Mouse (Mus musculus) embryonic facial prominence, embryonic 14.5 days (tissue): ENCODE results near the gene Rab7b. TPM values are rescaled to one million over a fixed set of nuclear protein-coding genes. Genes with fewer than 3 reads are reported as not detected.

Source experiments
- ATAC-seq: fragments of 200-750 bp; cut with Nextera tagmentation; 2 replicates; pipeline ENCODE4 v1.8.0; 2017; ENCODE audit warnings: low read depth, moderate number of reproducible peaks, moderate TSS enrichment
- DNase-seq: peaks from one replicate; pipeline ENCODE4 v3.0.0-alpha.2; 2015; ENCODE audit warnings: low spot score
- H3K27ac ChIP-seq: fragments of 300-500 bp; sonication (generic); replicated peaks from 2 replicates; pipeline ENCODE4 v1.5.1; 2014; ENCODE audit warnings: low read depth, mild to moderate bottlenecking, low read length, moderate library complexity
- H3K27me3 ChIP-seq: fragments of 300-500 bp; sonication (generic); replicated peaks from 2 replicates; pipeline ENCODE4 v1.6.1; 2014; ENCODE audit warnings: low read length; ENCODE audit not compliant: control insufficient read depth, insufficient read depth
- H3K36me3 ChIP-seq: fragments of 300-500 bp; sonication (generic); 2 replicates; pipeline ENCODE4 v1.6.1; 2014; ENCODE audit warnings: low read length, mixed read lengths; ENCODE audit not compliant: control insufficient read depth, insufficient read depth
- H3K4me1 ChIP-seq: fragments of 300-500 bp; sonication (generic); 2 replicates; pipeline ENCODE4 v1.6.1; 2014; ENCODE audit warnings: antibody characterized with exemption, low read length; ENCODE audit not compliant: control insufficient read depth, insufficient read depth
- H3K4me2 ChIP-seq: fragments of 300-500 bp; sonication (generic); 2 replicates; pipeline ENCODE4 v1.6.1; 2014; ENCODE audit warnings: low read depth, mild to moderate bottlenecking, low read length, moderate library complexity, mixed read lengths
- H3K4me3 ChIP-seq: fragments of 300-500 bp; sonication (generic); 2 replicates; pipeline ENCODE4 v1.5.1; 2014; ENCODE audit warnings: low read depth, mild to moderate bottlenecking, low read length
- H3K9ac ChIP-seq: fragments of 300-500 bp; sonication (generic); 2 replicates; pipeline ENCODE4 v1.6.1; 2014; ENCODE audit warnings: low read depth, mild to moderate bottlenecking, low read length, moderate library complexity, mixed read lengths
- H3K9me3 ChIP-seq: fragments of 300-500 bp; sonication (generic); 2 replicates; pipeline ENCODE4 v1.6.1; 2016; ENCODE audit warnings: low read length; ENCODE audit not compliant: control insufficient read depth
- WGBS: fragments of 180-500 bp; shearing (Covaris S2); extraction: QIAGEN DNeasy Blood & Tissue Kit; methylation state at CpG from one replicate; pipeline ENCODE4 v1.1.7; 2014; 5-methylcytosine and 5-hydroxymethylcytosine counted together
- polyA plus RNA-seq: library from polyadenylated mRNA; unstranded; fragments of >200 nt; fragmentation: Nextera tagmentation; extraction: Ambion mirVana; gene quantifications from 2 replicates; pipeline ENCODE4 v1.2.1, GENCODE M21; 2014

Rab7b gene
- polyA plus RNA-seq, 1 experiment from 2014 or later: 10.6 TPM

DNA sequence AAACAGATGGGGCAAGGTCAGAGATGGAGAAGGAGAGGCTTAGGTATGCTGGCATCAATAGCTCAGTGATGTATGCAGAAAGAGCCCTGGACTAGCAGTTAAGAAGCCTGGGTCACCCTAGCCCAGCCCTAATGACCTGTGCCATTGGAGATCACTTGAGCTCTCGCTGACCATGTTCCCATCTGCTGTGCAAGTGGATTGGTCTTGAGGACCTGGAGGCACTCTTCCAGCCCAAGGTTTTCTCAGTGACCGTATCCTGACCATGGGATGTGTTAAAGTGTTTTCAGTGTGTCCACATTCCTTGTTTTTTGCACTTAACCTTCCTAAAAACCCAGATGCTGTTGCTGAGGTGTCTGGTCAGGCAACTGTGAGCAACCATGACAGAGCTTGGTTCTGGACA, 28.2 kb upstream of the Rab7b start:
- DNase-seq: no peak

DNA sequence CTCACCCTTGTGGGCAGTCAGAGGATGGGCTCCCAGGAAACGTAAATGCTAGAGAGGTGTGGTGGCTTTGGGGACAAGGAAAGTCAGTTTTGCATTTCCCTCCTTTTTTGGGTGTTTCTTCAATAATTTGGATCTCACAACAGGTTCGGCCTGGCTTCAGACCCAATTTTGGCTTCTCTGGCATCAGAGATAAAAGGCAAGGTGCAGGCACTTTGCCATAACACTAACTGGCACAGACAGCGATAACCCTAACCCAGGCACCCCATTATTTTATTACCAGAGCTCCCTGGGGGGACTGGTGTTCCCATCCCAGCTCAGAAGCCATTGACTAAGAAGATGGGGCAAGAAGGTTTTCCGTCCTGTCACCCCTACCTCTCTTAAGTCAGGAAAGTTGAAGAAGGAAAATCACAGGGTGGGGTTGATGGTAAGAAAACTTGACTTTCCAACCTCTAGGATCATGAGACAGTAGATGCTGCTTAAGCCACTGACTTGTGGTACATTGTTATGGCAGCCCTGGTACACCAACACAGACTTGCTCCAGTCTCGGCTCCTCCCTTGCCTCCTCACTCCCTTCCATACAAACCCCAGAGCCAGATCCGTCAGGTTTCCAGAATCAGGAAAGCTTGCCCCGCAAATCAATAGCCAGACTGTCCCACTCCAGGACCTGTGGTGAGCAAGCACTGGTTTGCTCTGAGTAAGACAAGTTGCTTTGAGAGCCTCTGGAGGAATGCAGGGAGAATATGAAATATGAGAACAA, 27.6 kb upstream of the Rab7b start:
- DNase-seq: no peak
- Histone ChIP-seq H3K9me3 (no peaks in the 10 kb centered on the region), H3K4me2 (no peak overlapping the region), H3K27me3 (no peaks in the 10 kb centered on the region), H3K9ac (no peak overlapping the region), H3K4me3 (no peak overlapping the region), H3K4me1 (peaks cover 5% of the 10 kb centered on the region; the same call in 1 of the 2 replicates), H3K36me3 (no peaks in the 10 kb centered on the region), H3K27ac (no peak overlapping the region)
- ATAC-seq: no peak
- 69% methylated on average over 7 of the region's 7 CpGs for WGBS

More for the DNA sequence above, 28.2 kb upstream of the Rab7b start:
- no peak overlapping the region for H3K4me3 ChIP-seq
- no peak for ATAC-seq
- H3K9me3 ChIP-seq: no peaks in the 10 kb centered on the region
- no peak overlapping the region for H3K27ac ChIP-seq
- 83% methylated on average over 2 of the region's 2 CpGs for WGBS
- H3K4me1 ChIP-seq: peaks cover 5% of the 10 kb centered on the region; the same call in 1 of the 2 replicates
- H3K9ac ChIP-seq: no peak overlapping the region
- H3K36me3 ChIP-seq: no peaks in the 10 kb centered on the region
- H3K27me3 ChIP-seq: no peaks in the 10 kb centered on the region
- no peak overlapping the region for H3K4me2 ChIP-seq

GRCm38 (mm10) chr1:131661749-131662148, 26.7 kb upstream of the Rab7b start:
- Histone ChIP-seq H3K36me3 (no peaks in the 10 kb centered on the region), H3K4me1 (peaks cover 5% of the 10 kb centered on the region; the same call in 1 of the 2 replicates), H3K27ac (no peak overlapping the region), H3K9me3 (no peaks in the 10 kb centered on the region), H3K27me3 (no peaks in the 10 kb centered on the region), H3K4me3 (no peak overlapping the region), H3K4me2 (no peak overlapping the region), H3K9ac (no peak overlapping the region)
- WGBS: 59% methylated on average over 3 of the region's 3 CpGs
- DNase-seq (no peak), ATAC-seq (no peak)

GRCm38 (mm10) chr1:131663286-131663995, 25.1 kb upstream of the Rab7b start:
- H3K9ac ChIP-seq: no peak overlapping the region
- 84% methylated on average over 9 of the region's 9 CpGs for WGBS
- H3K27me3 ChIP-seq: no peaks in the 10 kb centered on the region
- H3K36me3 ChIP-seq: no peaks in the 10 kb centered on the region
- ATAC-seq: no peak
- H3K4me2 ChIP-seq: no peak overlapping the region
- no peaks in the 10 kb centered on the region for H3K9me3 ChIP-seq
- no peak overlapping the region for H3K27ac ChIP-seq
- H3K4me3 ChIP-seq: no peak overlapping the region
- no peaks in the 10 kb centered on the region for H3K4me1 ChIP-seq
- no peak for DNase-seq

DNA sequence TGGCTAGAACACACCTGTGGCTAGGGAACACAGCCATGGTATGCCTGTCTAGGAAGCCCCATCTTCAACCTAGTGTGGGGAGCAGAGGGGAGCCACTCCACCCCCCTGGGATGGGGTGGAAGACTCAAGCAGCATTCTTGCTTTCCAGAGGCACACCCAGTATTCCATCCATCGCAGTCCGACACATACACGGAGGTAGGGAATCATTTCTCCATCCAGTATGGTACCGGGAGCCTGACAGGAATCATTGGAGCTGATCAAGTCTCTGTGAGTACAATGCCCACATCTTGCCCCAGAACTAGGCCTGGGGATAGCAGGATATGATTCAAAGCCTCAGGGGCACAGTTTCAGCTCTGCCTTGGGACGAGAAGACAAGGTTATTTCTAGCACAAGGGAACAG, 24.4 kb upstream of the Rab7b start:
- Histone ChIP-seq H3K27me3 (no peaks in the 10 kb centered on the region), H3K4me3 (no peak overlapping the region), H3K36me3 (no peaks in the 10 kb centered on the region), H3K27ac (no peak overlapping the region), H3K4me1 (no peaks in the 10 kb centered on the region), H3K9ac (no peak overlapping the region), H3K4me2 (no peak overlapping the region), H3K9me3 (no peaks in the 10 kb centered on the region)
- 89% methylated on average over 5 of the region's 5 CpGs for WGBS
- DNase-seq (no peak), ATAC-seq (no peak)

GRCm38 (mm10) chr1:131665886-131666285, 22.6 kb upstream of the Rab7b start:
- ATAC-seq: no peak

GRCm38 (mm10) chr1:131671113-131671512, 17.4 kb upstream of the Rab7b start:
- H3K27me3 ChIP-seq: no peaks in the 10 kb centered on the region
- no peak for DNase-seq
- no peak for ATAC-seq
- H3K36me3 ChIP-seq: no peaks in the 10 kb centered on the region
- H3K4me1 ChIP-seq: no peaks in the 10 kb centered on the region
- H3K9me3 ChIP-seq: no peaks in the 10 kb centered on the region
- no peak overlapping the region for H3K9ac ChIP-seq
- WGBS: 87% methylated on average over 8 of the region's 8 CpGs
- H3K4me2 ChIP-seq: no peak overlapping the region
- H3K4me3 ChIP-seq: no peak overlapping the region
- H3K27ac ChIP-seq: no peak overlapping the region

More at GRCm38 (mm10) chr1:131665886-131666285, 22.6 kb upstream of the Rab7b start:
- 75% methylated on average over 1 of the region's 1 CpGs for WGBS
- no peaks in the 10 kb centered on the region for H3K36me3 ChIP-seq
- no peak overlapping the region for H3K9ac ChIP-seq
- no peak overlapping the region for H3K4me3 ChIP-seq
- H3K4me2 ChIP-seq: no peak overlapping the region
- H3K27ac ChIP-seq: no peak overlapping the region
- H3K9me3 ChIP-seq: no peaks in the 10 kb centered on the region
- no peaks in the 10 kb centered on the region for H3K27me3 ChIP-seq
- no peaks in the 10 kb centered on the region for H3K4me1 ChIP-seq
- DNase-seq: no peak

GRCm38 (mm10) chr1:131672361-131672760, 16.1 kb upstream of the Rab7b start:
- Histone ChIP-seq H3K36me3 (no peaks in the 10 kb centered on the region), H3K27me3 (no peaks in the 10 kb centered on the region), H3K4me1 (no peaks in the 10 kb centered on the region), H3K4me2 (no peak overlapping the region), H3K4me3 (no peak overlapping the region), H3K27ac (no peak overlapping the region), H3K9ac (no peak overlapping the region), H3K9me3 (no peaks in the 10 kb centered on the region)
- WGBS: 77% methylated on average over 7 of the region's 7 CpGs
- DNase-seq: no peak
- ATAC-seq: no peak
